Mouse (Mus musculus) liver, adult 2 months (tissue): ENCODE measurements around the gene Gm45713. TPM values are rescaled to one million over a fixed set of nuclear protein-coding genes. Genes with fewer than 3 reads are reported as not detected.

Experiments
- DNase-seq: peaks from one replicate; pipeline ENCODE4 v3.0.0-alpha.2; 2011; ENCODE audit warnings: low read depth, low spot score; ENCODE audit errors: extremely low read depth
- H3K27ac ChIP-seq: fragments of 200-500 bp; replicated peaks from 2 replicates; pipeline ENCODE4 v1.5.1; 2012; ENCODE audit warnings: low read depth, mild to moderate bottlenecking, control low read depth, inconsistent platforms, low read length; ENCODE audit not compliant: insufficient read depth
- H3K27me3 ChIP-seq: fragments of 200-500 bp; 2 replicates; pipeline ENCODE4 v1.6.1; 2012; ENCODE audit warnings: mild to moderate bottlenecking, moderate library complexity, low read length, inconsistent platforms; ENCODE audit not compliant: control insufficient read depth, insufficient read depth
- H3K36me3 ChIP-seq: fragments of 200-500 bp; 2 replicates; pipeline ENCODE4 v1.6.1; 2012; ENCODE audit warnings: low read length, inconsistent platforms; ENCODE audit not compliant: control insufficient read depth, insufficient read depth
- H3K4me1 ChIP-seq: fragments of 200-500 bp; 2 replicates; pipeline ENCODE4 v1.6.1; 2011; ENCODE audit warnings: low read length; ENCODE audit not compliant: control insufficient read depth, insufficient read depth
- H3K4me3 ChIP-seq: fragments of 200-500 bp; 2 replicates; pipeline ENCODE4 v1.5.1; 2011; ENCODE audit warnings: low read depth, mild to moderate bottlenecking, control low read depth, low read length, moderate library complexity; ENCODE audit not compliant: insufficient read depth
- H3K79me2 ChIP-seq: fragments of 200-500 bp; 2 replicates; pipeline ENCODE4 v1.6.1; 2012; ENCODE audit warnings: inconsistent platforms, mild to moderate bottlenecking, low read length, moderate library complexity; ENCODE audit not compliant: control insufficient read depth, insufficient read depth
- H3K9ac ChIP-seq: fragments of 200-500 bp; 2 replicates; pipeline ENCODE4 v1.6.1; 2012; ENCODE audit warnings: low read depth, mild to moderate bottlenecking, control low read depth, inconsistent platforms, low read length
- CTCF ChIP-seq: fragments of 200-500 bp; IDR thresholded peaks from 2 replicates; pipeline ENCODE4 v1.5.1; 2011; ENCODE audit warnings: low read depth, low read length, control low read depth
- POLR2A ChIP-seq: fragments of 200-500 bp; IDR thresholded peaks from 2 replicates; pipeline ENCODE4 v1.6.1; 2011; ENCODE audit warnings: low read length, control low read depth; ENCODE audit not compliant: insufficient read depth; ENCODE audit errors: extremely low read depth
- WGBS: fragments of 180-500 bp; shearing (Covaris S2); methylation state at CpG from one replicate; pipeline ENCODE4 v1.1.7; 2018; 5-methylcytosine and 5-hydroxymethylcytosine counted together
- polyA plus RNA-seq: library from polyadenylated mRNA; depleted of rRNA; stranded (reverse); fragments of >200 nt; gene quantifications from 2 replicates; pipeline ENCODE4 v1.2.3, GENCODE M21; 2012
- total RNA-seq: library from RNA; depleted of rRNA; stranded (reverse); fragments of >200 nt; gene quantifications from 2 replicates; pipeline ENCODE4 v1.2.3, GENCODE M21; 2014

Gm45713 gene
- total and polyA plus RNA-seq, 2 experiments: not detected

GRCm38 (mm10) chr7:45088597-45088996 lies 47.4 kb downstream of the Gm45713 start:
- WGBS: 95% methylated on average over 17 of the region's 17 CpGs
- no peak for TF ChIP-seq CTCF
- TF ChIP-seq POLR2A: no peak
- Histone ChIP-seq H3K27me3 (no peaks in the 10 kb centered on the region), H3K4me1 (no peaks in the 10 kb centered on the region), H3K4me3 (no peak overlapping the region), H3K9ac (no peak overlapping the region), H3K79me2 (no peaks in the 10 kb centered on the region), H3K27ac (no peak overlapping the region), H3K36me3 (no peaks in the 10 kb centered on the region)
- DNase-seq: no peak

GRCm38 (mm10) chr7:45086084-45086483 lies 49.9 kb downstream of the Gm45713 start:
- no peaks in the 10 kb centered on the region for H3K4me1 ChIP-seq
- no peak overlapping the region for H3K27ac ChIP-seq
- H3K9ac ChIP-seq: no peak overlapping the region
- no peaks in the 10 kb centered on the region for H3K36me3 ChIP-seq
- no peaks in the 10 kb centered on the region for H3K27me3 ChIP-seq
- peak; percentile 35 for TF ChIP-seq CTCF
- no peak for TF ChIP-seq POLR2A
- no peak for DNase-seq
- H3K4me3 ChIP-seq: no peak overlapping the region
- whole genome bisulfite sequencing: 77% methylated on average over 4 of the region's 4 CpGs
- H3K79me2 ChIP-seq: no peaks in the 10 kb centered on the region

- no peaks in the 10 kb centered on the region for H3K27me3 ChIP-seq
- H3K27ac ChIP-seq: 0 out of 2 replicates have a peak overlapping the region, but pooled peaks have one; percentile 5
- peak overlapping the region; percentile 29; the same call in 1 of the 2 replicates for H3K9ac ChIP-seq
- TF ChIP-seq CTCF: no peak
- TF ChIP-seq POLR2A: no peak
- H3K36me3 ChIP-seq: no peaks in the 10 kb centered on the region
- 84% methylated on average over 22 of the region's 22 CpGs for WGBS
- no peaks in the 10 kb centered on the region for H3K79me2 ChIP-seq
- peak overlapping the region; percentile 36; the same call in 1 of the 2 replicates for H3K4me3 ChIP-seq
- H3K4me1 ChIP-seq: no peaks in the 10 kb centered on the region
- DNase-seq: no peak
These were observed 52.6 kb downstream of the Gm45713 start for GRCm38 (mm10) chr7:45083300-45083890.

GRCm38 (mm10) chr7:45082401-45083299 lies 53.4 kb downstream of the Gm45713 start:
- Histone ChIP-seq H3K36me3 (no peaks in the 10 kb centered on the region), H3K4me3 (peak overlapping the region; percentile 36), H3K79me2 (no peaks in the 10 kb centered on the region), H3K9ac (peak overlapping the region; percentile 37), H3K27ac (peak overlapping the region; percentile 57), H3K27me3 (no peaks in the 10 kb centered on the region), H3K4me1 (no peaks in the 10 kb centered on the region)
- 62% methylated on average over 25 of the region's 25 CpGs for WGBS
- TF ChIP-seq CTCF (no peak), POLR2A (no peak)
- DNase-seq: no peak

- H3K79me2 ChIP-seq: no peaks in the 10 kb centered on the region
- no peak overlapping the region for H3K4me3 ChIP-seq
- H3K4me1 ChIP-seq: no peaks in the 10 kb centered on the region
- DNase-seq: no peak
- H3K9ac ChIP-seq: no peak overlapping the region
- H3K27ac ChIP-seq: no peak overlapping the region
- H3K27me3 ChIP-seq: no peaks in the 10 kb centered on the region
- TF ChIP-seq CTCF: no peak
- no peak for TF ChIP-seq POLR2A
- no peaks in the 10 kb centered on the region for H3K36me3 ChIP-seq
- 64% methylated on average over 5 of the region's 5 CpGs for WGBS
These were observed 55.0 kb downstream of the Gm45713 start for GRCm38 (mm10) chr7:45081016-45081415.

GRCm38 (mm10) chr7:45079856-45080255 lies 56.2 kb downstream of the Gm45713 start:
- DNase-seq: peak; percentile 62
- Histone ChIP-seq H3K4me3 (no peak overlapping the region), H3K27me3 (no peaks in the 10 kb centered on the region), H3K27ac (no peak overlapping the region), H3K4me1 (peaks cover 7% of the 10 kb centered on the region; the same call in 1 of the 2 replicates), H3K79me2 (no peaks in the 10 kb centered on the region), H3K36me3 (no peaks in the 10 kb centered on the region), H3K9ac (no peak overlapping the region)
- WGBS: 1% methylated on average over 10 of the region's 10 CpGs
- TF ChIP-seq POLR2A (no peak), CTCF (peak; percentile 93)
